Mouse (Mus musculus) intestine, embryonic 14.5 days (tissue): ENCODE data around the gene Btbd9. TPM values are rescaled to one million over a fixed set of nuclear protein-coding genes. Genes with fewer than 3 reads are reported as not detected.
A peak's percentile ranks its signal among the peaks of the same experiment; 100 is the strongest.

ENCODE experiments used
- ATAC-seq: fragments of 200-750 bp; cut with Nextera tagmentation; replicated peaks from 2 replicates; pipeline ENCODE4 v1.8.0; 2017; ENCODE audit warnings: low read depth, moderate number of reproducible peaks, moderate TSS enrichment, moderate library complexity; ENCODE audit not compliant: low FRiP score, low TSS enrichment
- DNase-seq: peaks from one replicate; pipeline ENCODE4 v3.0.0-alpha.2; 2018; ENCODE audit warnings: low spot score
- H3K27ac ChIP-seq: fragments of 300-500 bp; sonication (generic); 2 replicates; pipeline ENCODE4 v1.5.1; 2014; ENCODE audit warnings: low read depth, mild to moderate bottlenecking, control low read depth
- H3K27me3 ChIP-seq: fragments of 300-500 bp; sonication (generic); replicated peaks from 2 replicates; pipeline ENCODE4 v1.6.1; 2014; ENCODE audit warnings: low read length, control low read depth; ENCODE audit not compliant: control insufficient read depth, insufficient read depth
- H3K36me3 ChIP-seq: fragments of 300-500 bp; sonication (generic); 2 replicates; pipeline ENCODE4 v1.6.1; 2014; ENCODE audit warnings: low read length, control low read depth; ENCODE audit not compliant: control insufficient read depth, insufficient read depth
- H3K4me1 ChIP-seq: fragments of 300-500 bp; sonication (generic); replicated peaks from 2 replicates; pipeline ENCODE4 v1.6.1; 2014; ENCODE audit warnings: low read length, control low read depth, mixed read lengths; ENCODE audit not compliant: control insufficient read depth, insufficient read depth
- H3K4me2 ChIP-seq: fragments of 300-500 bp; sonication (generic); 2 replicates; pipeline ENCODE4 v1.6.1; 2014; ENCODE audit warnings: low read length
- H3K4me3 ChIP-seq: fragments of 300-500 bp; sonication (generic); 2 replicates; pipeline ENCODE4 v1.5.1; 2014; ENCODE audit warnings: low read depth, low read length, control low read depth, mixed read lengths
- H3K9ac ChIP-seq: fragments of 300-500 bp; sonication (generic); 2 replicates; pipeline ENCODE4 v1.6.1; 2014; ENCODE audit warnings: mild to moderate bottlenecking, low read length
- H3K9me3 ChIP-seq: fragments of 300-500 bp; sonication (generic); 2 replicates; pipeline ENCODE4 v1.6.1; 2016; ENCODE audit warnings: low read length, control low read depth; ENCODE audit not compliant: control insufficient read depth
- WGBS: fragments of 180-500 bp; shearing (Covaris S2); extraction: QIAGEN DNeasy Blood & Tissue Kit; methylation state at CpG from one replicate; pipeline ENCODE4 v1.1.7; 2014; 5-methylcytosine and 5-hydroxymethylcytosine counted together
- polyA plus RNA-seq: library from polyadenylated mRNA; unstranded; fragments of >200 nt; fragmentation: Nextera tagmentation; extraction: Ambion mirVana; gene quantifications from 2 replicates; pipeline ENCODE4 v1.2.1, GENCODE M21; 2014

Gene Btbd9
- polyA plus RNA-seq, 1 experiment from 2014 or later: 53.7 TPM

DNA sequence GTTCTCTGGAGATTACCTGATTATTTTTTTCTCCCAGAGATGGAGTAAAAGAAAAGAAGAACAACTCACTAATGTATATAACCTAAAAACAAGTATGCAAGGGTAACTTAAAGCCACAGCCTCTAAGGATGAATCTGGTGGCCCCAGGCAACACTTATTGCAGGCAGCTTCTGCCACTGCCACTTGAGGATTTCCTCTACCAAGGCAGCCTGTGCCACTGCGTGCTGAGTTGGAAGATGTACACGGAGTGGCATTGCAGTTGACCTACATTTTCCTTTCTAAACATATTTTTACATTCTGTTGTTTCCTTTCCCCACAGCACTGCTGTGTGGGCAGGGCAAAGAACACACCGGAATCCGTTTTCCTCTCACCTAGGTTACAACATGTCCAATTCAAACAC is 184.3 kb downstream of the Btbd9 start:
- WGBS: 97% methylated on average over 4 of the region's 4 CpGs
- ATAC-seq (no peak), DNase-seq (no peak)
- Histone ChIP-seq H3K27ac (no peak overlapping the region), H3K9me3 (no peaks in the 10 kb centered on the region), H3K4me1 (no peaks in the 10 kb centered on the region), H3K27me3 (no peaks in the 10 kb centered on the region), H3K9ac (no peak overlapping the region), H3K36me3 (no peaks in the 10 kb centered on the region), H3K4me2 (no peak overlapping the region), H3K4me3 (no peak overlapping the region)

- WGBS: 97% methylated on average over 1 of the region's 1 CpGs
These were observed 185.1 kb downstream of the Btbd9 start for GRCm38 (mm10) chr17:30391220-30391619.

GRCm38 (mm10) chr17:30389686-30390085 is 186.6 kb downstream of the Btbd9 start:
- ATAC-seq (no peak), DNase-seq (peak; percentile 55)
- Histone ChIP-seq H3K9me3 (no peaks in the 10 kb centered on the region), H3K4me3 (no peak overlapping the region), H3K36me3 (no peaks in the 10 kb centered on the region), H3K27ac (no peak overlapping the region), H3K4me2 (no peak overlapping the region), H3K4me1 (no peaks in the 10 kb centered on the region), H3K9ac (no peak overlapping the region), H3K27me3 (no peaks in the 10 kb centered on the region)

More at GRCm38 (mm10) chr17:30391220-30391619, 185.1 kb downstream of the Btbd9 start:
- no peak overlapping the region for H3K4me2 ChIP-seq
- DNase-seq (no peak), ATAC-seq (no peak)
- no peaks in the 10 kb centered on the region for H3K4me1 ChIP-seq
- H3K9me3 ChIP-seq: no peaks in the 10 kb centered on the region
- H3K27me3 ChIP-seq: no peaks in the 10 kb centered on the region
- no peak overlapping the region for H3K4me3 ChIP-seq
- no peak overlapping the region for H3K27ac ChIP-seq
- H3K9ac ChIP-seq: no peak overlapping the region
- no peaks in the 10 kb centered on the region for H3K36me3 ChIP-seq

DNA sequence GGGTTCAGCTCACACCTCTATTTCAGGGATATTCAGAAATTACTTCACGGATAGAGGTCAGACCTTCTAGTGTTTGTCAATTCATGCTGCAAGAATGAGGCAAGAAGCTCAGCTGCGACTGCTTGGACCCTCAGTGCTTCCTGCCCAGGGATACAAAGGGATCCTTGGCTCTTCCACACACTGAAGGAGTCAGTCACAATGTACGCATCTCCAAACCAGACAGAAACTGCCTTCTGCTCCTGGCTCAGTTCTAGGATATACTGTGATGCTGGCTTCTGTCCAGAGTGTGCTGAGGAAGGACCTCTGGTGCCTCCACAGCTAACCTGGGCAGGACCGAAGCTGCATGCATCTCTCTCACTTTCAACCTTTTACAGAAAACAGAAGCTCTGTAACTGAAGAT is 187.5 kb downstream of the Btbd9 start:
- WGBS: 74% methylated on average over 4 of the region's 4 CpGs
- no peak for ATAC-seq
- no peaks in the 10 kb centered on the region for H3K27me3 ChIP-seq
- DNase-seq: no peak
- H3K36me3 ChIP-seq: no peaks in the 10 kb centered on the region
- H3K27ac ChIP-seq: no peak overlapping the region
- no peaks in the 10 kb centered on the region for H3K4me1 ChIP-seq
- H3K9ac ChIP-seq: no peak overlapping the region
- H3K4me2 ChIP-seq: no peak overlapping the region
- no peaks in the 10 kb centered on the region for H3K9me3 ChIP-seq
- no peak overlapping the region for H3K4me3 ChIP-seq

DNA sequence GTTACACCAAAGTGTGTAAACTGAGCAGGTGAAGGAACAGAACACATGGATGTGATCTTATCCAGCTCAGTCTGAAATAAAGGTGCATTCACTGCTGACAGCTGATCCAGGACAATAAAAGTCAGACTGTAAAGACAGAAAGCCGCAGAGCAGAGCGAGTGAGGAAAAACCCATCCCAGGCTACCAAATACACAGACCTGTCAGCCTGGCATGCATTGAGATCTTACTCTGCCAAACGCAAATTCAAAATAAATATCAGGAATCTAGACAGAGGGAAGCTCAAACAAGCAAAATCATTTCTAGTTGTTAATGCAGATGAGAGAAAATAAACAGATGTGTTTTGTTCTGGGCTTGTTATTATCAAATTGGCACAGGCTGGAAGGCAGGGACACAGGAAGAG is 187.9 kb downstream of the Btbd9 start:
- no peak overlapping the region for H3K9ac ChIP-seq
- ATAC-seq: no peak
- H3K9me3 ChIP-seq: no peaks in the 10 kb centered on the region
- H3K36me3 ChIP-seq: no peaks in the 10 kb centered on the region
- no peak overlapping the region for H3K27ac ChIP-seq
- H3K4me2 ChIP-seq: no peak overlapping the region
- DNase-seq: no peak
- no peak overlapping the region for H3K4me3 ChIP-seq
- no peaks in the 10 kb centered on the region for H3K27me3 ChIP-seq
- no peaks in the 10 kb centered on the region for H3K4me1 ChIP-seq
- WGBS: 77% methylated on average over 3 of the region's 3 CpGs

GRCm38 (mm10) chr17:30386241-30386640 is 190.0 kb downstream of the Btbd9 start:
- no peaks in the 10 kb centered on the region for H3K4me1 ChIP-seq
- ATAC-seq (no peak), DNase-seq (no peak)
- H3K4me3 ChIP-seq: no peak overlapping the region
- no peaks in the 10 kb centered on the region for H3K36me3 ChIP-seq
- no peak overlapping the region for H3K27ac ChIP-seq
- WGBS: 85% methylated on average over 9 of the region's 9 CpGs
- H3K4me2 ChIP-seq: no peak overlapping the region
- H3K27me3 ChIP-seq: no peaks in the 10 kb centered on the region
- no peaks in the 10 kb centered on the region for H3K9me3 ChIP-seq
- H3K9ac ChIP-seq: no peak overlapping the region

GRCm38 (mm10) chr17:30383649-30384048 is 192.6 kb downstream of the Btbd9 start:
- Histone ChIP-seq H3K4me1 (no peaks in the 10 kb centered on the region), H3K36me3 (no peaks in the 10 kb centered on the region), H3K27me3 (no peaks in the 10 kb centered on the region), H3K4me3 (no peak overlapping the region), H3K27ac (no peak overlapping the region), H3K4me2 (no peak overlapping the region), H3K9ac (no peak overlapping the region), H3K9me3 (no peaks in the 10 kb centered on the region)
- no peak for DNase-seq
- ATAC-seq: no peak
- WGBS: 86% methylated on average over 6 of the region's 6 CpGs

DNA sequence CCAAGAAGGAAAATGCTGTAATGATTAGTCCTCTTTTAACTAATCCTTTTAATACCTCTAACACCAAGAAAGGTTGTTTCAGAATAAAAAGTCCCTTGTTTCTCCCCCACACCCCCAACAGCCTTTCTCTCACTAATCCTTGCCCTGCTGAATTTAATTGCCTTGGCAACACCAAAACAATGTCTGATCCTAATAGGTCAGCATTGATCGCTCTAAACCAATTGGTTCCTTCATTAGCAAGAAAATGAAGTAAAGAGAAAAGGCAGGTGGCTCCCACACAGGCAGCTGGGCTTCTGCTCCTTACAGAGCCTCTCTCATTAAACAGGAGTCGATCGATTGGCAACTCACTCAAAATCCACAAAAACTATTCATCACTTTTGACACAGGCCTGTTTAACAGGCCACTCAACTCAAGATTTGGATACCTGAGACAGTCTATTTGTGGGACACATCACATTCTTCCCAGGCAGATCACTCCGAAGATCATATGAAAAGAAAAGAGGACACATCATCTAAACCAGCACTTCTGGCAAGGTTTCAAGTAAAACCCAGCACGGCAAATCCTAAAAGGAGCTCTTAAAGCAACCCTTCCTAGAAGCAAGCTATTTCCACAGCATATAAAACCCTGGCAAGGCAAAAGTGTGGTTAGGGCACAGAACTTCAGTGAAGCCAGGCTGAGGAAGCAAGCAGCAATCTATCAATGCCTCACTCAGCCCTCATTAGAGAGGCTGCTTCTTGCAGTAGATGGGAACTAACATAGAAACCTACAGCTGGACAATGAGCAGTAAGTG is 197.9 kb downstream of the Btbd9 start:
- no peak overlapping the region for H3K4me2 ChIP-seq
- no peak for DNase-seq

DNA sequence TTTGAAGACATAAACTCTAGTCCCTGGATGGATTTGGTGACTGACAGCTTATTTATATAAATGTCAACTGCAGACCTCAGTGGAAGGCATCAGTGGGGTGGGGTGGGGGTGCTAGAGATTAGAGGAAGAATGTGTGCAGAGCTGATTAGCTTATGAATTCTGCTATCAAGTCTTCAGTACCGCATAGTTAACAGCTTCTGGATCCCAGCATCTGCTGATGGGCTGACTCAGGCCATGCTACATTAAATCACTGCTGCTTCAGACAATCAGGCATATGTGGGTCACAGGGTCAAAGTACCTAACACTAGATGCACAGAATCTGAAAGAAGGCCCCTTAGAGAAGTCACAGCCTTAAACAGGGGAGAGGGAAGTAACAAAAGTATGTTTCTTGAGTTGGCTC is 198.5 kb downstream of the Btbd9 start:
- no peak overlapping the region for H3K27ac ChIP-seq
- DNase-seq (no peak), ATAC-seq (no peak)
- no peaks in the 10 kb centered on the region for H3K27me3 ChIP-seq
- H3K4me1 ChIP-seq: no peaks in the 10 kb centered on the region
- H3K36me3 ChIP-seq: no peaks in the 10 kb centered on the region
- no peak overlapping the region for H3K4me3 ChIP-seq
- no peaks in the 10 kb centered on the region for H3K9me3 ChIP-seq
- WGBS: 33% methylated on average over 1 of the region's 1 CpGs
- no peak overlapping the region for H3K9ac ChIP-seq
- H3K4me2 ChIP-seq: no peak overlapping the region

More for the DNA sequence above, 197.9 kb downstream of the Btbd9 start:
- Histone ChIP-seq H3K9ac (no peak overlapping the region), H3K4me1 (no peaks in the 10 kb centered on the region), H3K9me3 (no peaks in the 10 kb centered on the region), H3K36me3 (no peaks in the 10 kb centered on the region), H3K27me3 (no peaks in the 10 kb centered on the region), H3K4me3 (no peak overlapping the region), H3K27ac (no peak overlapping the region)
- WGBS: 52% methylated on average over 5 of the region's 5 CpGs
- no peak for ATAC-seq
